Mouse (Mus musculus) hindbrain, postnatal 0 days (tissue): ENCODE results near the gene Gkap1. TPM values are rescaled to one million over a fixed set of nuclear protein-coding genes. Genes with fewer than 3 reads are reported as not detected.
A peak's percentile ranks its signal among the peaks of the same experiment; 100 is the strongest.

Experiments
- ATAC-seq: fragments of 200-750 bp; cut with Nextera tagmentation; 2 replicates; pipeline ENCODE4 v1.8.0; 2017; ENCODE audit warnings: mild to moderate bottlenecking, moderate TSS enrichment, moderate library complexity
- DNase-seq: peaks from one replicate; pipeline ENCODE4 v3.0.0-alpha.2; 2015; ENCODE audit warnings: low spot score
- H3K27ac ChIP-seq: fragments of 300-500 bp; sonication (generic); 2 replicates; pipeline ENCODE4 v1.5.1; 2014; ENCODE audit warnings: mild to moderate bottlenecking
- H3K27me3 ChIP-seq: fragments of 300-500 bp; sonication (generic); 2 replicates; pipeline ENCODE4 v1.6.1; 2014; ENCODE audit warnings: low read length, mixed read lengths; ENCODE audit not compliant: insufficient read depth
- H3K36me3 ChIP-seq: fragments of 300-500 bp; sonication (generic); 2 replicates; pipeline ENCODE4 v1.6.1; 2014; ENCODE audit warnings: low read length, mixed read lengths; ENCODE audit not compliant: insufficient read depth
- H3K4me1 ChIP-seq: fragments of 300-500 bp; sonication (generic); 2 replicates; pipeline ENCODE4 v1.6.1; 2014; ENCODE audit warnings: antibody characterized with exemption, low read length, mixed read lengths; ENCODE audit not compliant: insufficient read depth
- H3K4me2 ChIP-seq: fragments of 300-500 bp; sonication (generic); 2 replicates; pipeline ENCODE4 v1.6.1; 2014; ENCODE audit warnings: low read depth, mild to moderate bottlenecking, low read length, moderate library complexity, mixed read lengths
- H3K4me3 ChIP-seq: fragments of 300-500 bp; sonication (generic); 2 replicates; pipeline ENCODE4 v1.5.1; 2014; ENCODE audit warnings: low read length
- H3K9ac ChIP-seq: fragments of 300-500 bp; sonication (generic); replicated peaks from 2 replicates; pipeline ENCODE4 v1.6.1; 2014; ENCODE audit warnings: mild to moderate bottlenecking, low read length, moderate library complexity, mixed read lengths
- H3K9me3 ChIP-seq: fragments of 300-500 bp; sonication (generic); 2 replicates; pipeline ENCODE4 v1.6.1; 2016; ENCODE audit warnings: low read length, mixed read lengths
- CTCF ChIP-seq: IDR thresholded peaks from 2 replicates; pipeline ENCODE4 v1.5.1; 2016; ENCODE audit warnings: antibody characterized with exemption, control low read depth, low read depth
- WGBS: fragments of 180-500 bp; shearing (Covaris S2); extraction: QIAGEN DNeasy Blood & Tissue Kit; methylation state at CpG from one replicate; pipeline ENCODE4 v1.1.7; 2014; 5-methylcytosine and 5-hydroxymethylcytosine counted together
- polyA plus RNA-seq: library from polyadenylated mRNA; unstranded; fragments of >200 nt; fragmentation: Nextera tagmentation; extraction: Ambion mirVana; gene quantifications from 2 replicates; pipeline ENCODE4 v1.2.1, GENCODE M21; 2015
- total RNA-seq: library from RNA; depleted of rRNA; stranded (reverse); fragments of >200 nt; gene quantifications from 2 replicates; pipeline ENCODE4 v1.2.3, GENCODE M21; 2014

Gene Gkap1
- total and polyA plus RNA-seq, 2 experiments from 2014 or later: 18.6 to 39.5 TPM

DNA sequence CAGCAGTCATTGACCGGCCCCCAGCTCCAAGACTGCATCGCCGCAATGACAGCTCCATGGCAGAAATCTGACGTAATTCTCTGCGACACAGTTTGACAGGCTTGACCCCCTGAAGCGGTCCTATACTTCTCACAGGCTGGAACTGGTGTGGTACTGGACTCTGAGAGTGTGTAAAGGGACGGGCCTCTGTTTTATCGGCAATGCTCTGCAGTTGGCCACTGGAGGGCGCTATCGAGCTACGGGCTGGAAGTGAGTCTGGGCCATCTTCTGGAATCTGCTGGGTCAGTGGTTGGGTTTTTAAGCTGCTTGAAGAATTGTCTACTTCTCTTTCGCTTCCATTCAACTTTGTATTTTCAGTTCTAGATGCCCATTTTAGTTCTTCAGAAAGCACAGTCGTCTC is 12.3 kb upstream of the Gkap1 start:
- Histone ChIP-seq H3K4me3 (no peak overlapping the region), H3K27ac (no peak overlapping the region), H3K36me3 (no peaks in the 10 kb centered on the region), H3K4me2 (no peak overlapping the region), H3K27me3 (no peaks in the 10 kb centered on the region), H3K9me3 (no peaks in the 10 kb centered on the region), H3K9ac (0 out of 2 replicates have a peak overlapping the region, but pooled peaks have one; percentile 21), H3K4me1 (no peaks in the 10 kb centered on the region)
- ATAC-seq (peak; percentile 76), DNase-seq (peak; percentile 89)
- TF ChIP-seq CTCF: peak; percentile 97
- 16% methylated on average over 13 of the region's 13 CpGs for WGBS

DNA sequence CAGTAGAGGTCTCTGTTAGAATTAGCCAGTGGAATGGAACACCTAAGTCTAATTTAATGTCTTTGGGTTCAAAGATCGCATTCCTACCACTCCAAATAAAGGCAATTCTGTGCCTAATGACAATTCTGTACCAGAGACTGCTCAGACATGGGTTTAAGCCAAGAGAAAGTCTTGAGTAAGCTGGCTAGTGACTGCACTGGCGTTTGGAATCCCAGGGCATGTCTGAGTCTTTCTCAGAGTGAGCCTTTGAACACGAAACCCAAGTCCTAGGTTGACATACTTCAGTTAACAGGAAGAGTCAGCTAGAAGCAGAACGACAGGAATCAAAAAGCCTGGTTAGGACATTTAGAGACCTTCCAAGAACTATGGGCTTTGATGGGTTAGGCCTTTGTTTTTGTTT is 8.0 kb upstream of the Gkap1 start:
- no peaks in the 10 kb centered on the region for H3K9me3 ChIP-seq
- DNase-seq (no peak), ATAC-seq (no peak)
- WGBS: 48% methylated on average over 4 of the region's 4 CpGs
- H3K4me1 ChIP-seq: no peaks in the 10 kb centered on the region
- no peak overlapping the region for H3K9ac ChIP-seq
- no peaks in the 10 kb centered on the region for H3K27me3 ChIP-seq
- no peak overlapping the region for H3K4me2 ChIP-seq
- no peak for TF ChIP-seq CTCF
- no peak overlapping the region for H3K27ac ChIP-seq
- no peak overlapping the region for H3K4me3 ChIP-seq
- no peaks in the 10 kb centered on the region for H3K36me3 ChIP-seq

DNA sequence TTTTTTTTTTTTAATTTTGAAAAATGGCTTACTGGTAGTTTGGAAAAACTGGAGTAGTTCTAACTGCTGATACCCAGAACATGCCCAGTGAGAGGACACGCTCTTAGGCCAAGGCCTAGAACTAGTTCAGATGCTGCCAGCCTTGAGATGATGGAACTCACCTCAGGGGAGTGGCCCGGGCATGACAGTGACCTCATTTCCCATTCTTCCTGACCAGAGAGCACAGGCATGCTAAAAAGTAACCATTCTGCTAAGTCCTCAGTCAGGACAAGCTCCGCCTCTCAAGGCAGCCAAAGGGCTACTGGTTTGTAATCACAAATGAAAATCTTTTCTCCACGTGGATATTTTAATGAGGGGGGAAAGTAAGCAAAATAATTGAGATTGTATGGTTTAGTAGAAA is 6.4 kb upstream of the Gkap1 start:
- H3K4me3 ChIP-seq: no peak overlapping the region
- 72% methylated on average over 4 of the region's 4 CpGs for WGBS
- no peak overlapping the region for H3K9ac ChIP-seq
- TF ChIP-seq CTCF: no peak
- H3K4me1 ChIP-seq: no peaks in the 10 kb centered on the region
- DNase-seq (no peak), ATAC-seq (no peak)
- no peaks in the 10 kb centered on the region for H3K27me3 ChIP-seq
- H3K27ac ChIP-seq: no peak overlapping the region
- no peaks in the 10 kb centered on the region for H3K9me3 ChIP-seq
- no peak overlapping the region for H3K4me2 ChIP-seq
- no peaks in the 10 kb centered on the region for H3K36me3 ChIP-seq

DNA sequence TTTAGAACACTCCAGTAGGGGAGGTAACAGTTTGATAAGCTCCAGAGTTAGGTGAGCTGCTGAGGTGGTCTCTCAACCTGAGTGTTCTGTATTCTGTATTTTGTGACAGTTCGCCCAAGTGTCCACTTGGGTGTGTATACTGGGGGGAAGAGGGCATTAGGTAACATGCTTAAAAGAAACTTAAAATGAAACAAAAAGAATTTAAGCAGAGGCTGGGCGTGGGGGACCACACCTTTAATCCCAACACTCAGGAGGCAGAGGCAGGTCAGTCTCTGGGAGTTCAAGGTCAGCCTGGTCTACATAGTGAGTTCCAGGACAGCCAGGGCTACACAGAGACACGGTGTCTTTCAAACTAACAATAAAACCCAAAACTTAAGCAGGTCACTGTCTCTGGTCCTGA is 5.0 kb upstream of the Gkap1 start:
- TF ChIP-seq CTCF: no peak
- WGBS: 86% methylated on average over 3 of the region's 3 CpGs
- ATAC-seq: no peak
- H3K9me3 ChIP-seq: no peaks in the 10 kb centered on the region
- H3K4me3 ChIP-seq: no peak overlapping the region
- DNase-seq: no peak
- no peaks in the 10 kb centered on the region for H3K27me3 ChIP-seq
- H3K9ac ChIP-seq: no peak overlapping the region
- no peak overlapping the region for H3K4me2 ChIP-seq
- no peaks in the 10 kb centered on the region for H3K36me3 ChIP-seq
- H3K27ac ChIP-seq: no peak overlapping the region
- H3K4me1 ChIP-seq: no peaks in the 10 kb centered on the region

DNA sequence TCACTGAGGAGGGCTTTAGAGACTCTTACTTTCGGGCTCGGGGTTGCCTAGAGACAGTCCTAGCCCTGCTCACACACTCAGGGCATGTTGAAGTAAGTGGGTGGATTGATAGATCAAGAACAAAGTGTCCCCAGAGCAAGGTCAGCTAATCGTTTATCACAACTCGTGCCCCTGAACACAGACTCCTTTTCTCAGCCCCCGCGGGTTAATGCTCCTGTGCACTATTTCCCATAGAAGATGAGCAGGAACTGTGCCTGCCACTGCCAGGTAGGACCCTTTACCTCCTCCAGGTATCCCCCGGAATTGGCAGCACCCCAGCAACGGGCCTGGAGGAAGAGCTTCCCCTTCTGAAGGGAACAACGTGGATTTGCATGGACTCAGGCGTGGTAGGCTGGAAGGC is 757 bp upstream of the Gkap1 start:
- Histone ChIP-seq H3K9ac (no peak overlapping the region), H3K4me3 (no peak overlapping the region), H3K9me3 (no peaks in the 10 kb centered on the region), H3K4me1 (0 out of 2 replicates have a peak, but pooled peaks cover 5% of the 10 kb centered on the region), H3K27ac (no peak overlapping the region), H3K27me3 (no peaks in the 10 kb centered on the region), H3K4me2 (no peak overlapping the region), H3K36me3 (no peaks in the 10 kb centered on the region)
- TF ChIP-seq CTCF: no peak
- DNase-seq (no peak), ATAC-seq (no peak)
- 67% methylated on average over 10 of the region's 10 CpGs for WGBS

DNA sequence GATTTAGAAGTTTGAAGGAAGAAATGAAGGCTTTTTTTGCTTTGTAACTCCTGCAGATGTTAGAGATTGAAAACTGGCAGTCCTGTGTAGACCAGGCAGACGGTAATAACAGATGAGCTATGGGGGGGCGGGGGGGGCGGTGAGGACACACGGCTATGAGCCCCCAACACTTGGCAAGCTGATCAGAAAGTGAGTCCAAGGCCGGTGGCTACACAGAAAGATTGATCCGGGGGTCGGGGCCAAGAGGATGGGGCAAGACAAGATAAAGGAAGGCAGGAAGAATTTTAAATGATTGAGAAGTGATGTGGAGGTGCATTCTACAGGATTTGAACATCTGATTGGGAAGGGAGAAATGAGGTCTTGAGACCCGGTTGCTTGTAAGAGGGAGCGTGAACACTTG is 423 bp downstream of the Gkap1 start:
- no peaks in the 10 kb centered on the region for H3K9me3 ChIP-seq
- peak overlapping the region; percentile 86 for H3K4me3 ChIP-seq
- no peak for ATAC-seq
- WGBS: 20% methylated on average over 9 of the region's 9 CpGs
- DNase-seq: no peak
- H3K4me2 ChIP-seq: peak overlapping the region; percentile 81
- H3K27me3 ChIP-seq: no peaks in the 10 kb centered on the region
- 0 out of 2 replicates have a peak, but pooled peaks cover 5% of the 10 kb centered on the region for H3K4me1 ChIP-seq
- H3K27ac ChIP-seq: no peak overlapping the region
- H3K9ac ChIP-seq: peak overlapping the region; percentile 83
- no peaks in the 10 kb centered on the region for H3K36me3 ChIP-seq
- no peak for TF ChIP-seq CTCF

DNA sequence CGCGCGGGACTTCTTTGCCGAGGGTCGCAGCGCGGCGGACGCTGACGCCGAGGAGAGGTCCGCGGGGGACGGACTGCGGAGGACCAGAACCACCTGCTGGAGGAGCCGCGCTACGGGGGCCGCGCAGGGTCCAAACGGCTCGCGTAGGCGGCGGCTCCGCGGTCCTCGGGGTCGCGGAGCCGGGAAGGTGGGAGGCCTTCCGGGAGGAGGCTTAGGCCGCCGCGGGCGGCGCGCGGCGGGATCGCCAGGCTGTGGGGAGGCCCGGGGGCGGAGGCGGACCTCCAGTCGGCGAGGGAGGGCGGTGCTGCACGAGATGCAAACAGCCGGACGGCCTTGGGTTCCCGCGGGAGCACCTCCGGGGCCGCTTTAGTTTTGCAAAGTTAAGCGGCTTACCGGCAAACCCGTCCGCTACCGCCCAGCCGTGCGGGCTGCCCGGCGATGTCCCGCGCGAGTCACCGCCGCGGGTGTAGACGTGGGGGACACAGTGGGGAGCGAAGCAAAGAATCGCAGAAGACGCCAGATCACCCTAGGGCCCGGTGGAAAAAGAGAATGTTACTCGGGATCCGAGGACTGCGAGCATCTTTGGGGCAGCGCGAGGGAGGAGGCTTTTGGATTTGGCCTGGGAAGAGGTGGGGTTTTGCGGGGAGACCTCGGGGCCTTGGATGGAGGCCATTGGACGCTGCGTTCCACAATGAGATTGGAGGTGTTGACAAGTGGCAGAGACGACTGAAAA is 1.1 kb downstream of the Gkap1 start:
- Histone ChIP-seq H3K4me1 (0 out of 2 replicates have a peak, but pooled peaks cover 5% of the 10 kb centered on the region), H3K36me3 (no peaks in the 10 kb centered on the region), H3K27ac (peak overlapping the region; percentile 83), H3K4me3 (peak overlapping the region; percentile 86), H3K4me2 (peak overlapping the region; percentile 81), H3K9ac (peak overlapping the region; percentile 83), H3K9me3 (no peaks in the 10 kb centered on the region), H3K27me3 (no peaks in the 10 kb centered on the region)
- ATAC-seq (peak; percentile 87), DNase-seq (peak; percentile 86)
- TF ChIP-seq CTCF: no peak
- WGBS: 2% methylated on average over 64 of the region's 84 CpGs
